Mouse (Mus musculus) liver, adult 2 months (tissue): ENCODE data around the gene Lmbr1.

Source experiments
- CTCF ChIP-seq: fragments of 200-500 bp; IDR thresholded peaks from 2 replicates; pipeline ENCODE4 v1.5.1; 2011; ENCODE audit warnings: low read depth, low read length, control low read depth
- POLR2A ChIP-seq: fragments of 200-500 bp; IDR thresholded peaks from 2 replicates; pipeline ENCODE4 v1.6.1; 2011; ENCODE audit warnings: low read length, control low read depth; ENCODE audit not compliant: insufficient read depth; ENCODE audit errors: extremely low read depth

- TF ChIP-seq CTCF (no peak), POLR2A (no peak)
Measured at GRCm38 (mm10) chr5:29199868-29200267, 178.3 kb downstream of the Lmbr1 start.
